Mouse (Mus musculus) testis, adult 2 months (tissue): ENCODE measurements around the gene Vamp1. TPM values are rescaled to one million over a fixed set of nuclear protein-coding genes. Genes with fewer than 3 reads are reported as not detected.
"Not testable (repeated sequence)": the region's sequence is repeated elsewhere in the genome, so short reads cannot be mapped to it uniquely, and the experiment has no call there.

Experiments used
- H3K27ac ChIP-seq: fragments of 200-500 bp; 2 replicates; pipeline ENCODE4 v1.5.1; 2012; ENCODE audit warnings: low read depth, low read length; ENCODE audit not compliant: control insufficient read depth, insufficient read depth
- H3K27me3 ChIP-seq: fragments of 200-500 bp; 2 replicates; pipeline ENCODE4 v1.6.1; 2012; ENCODE audit warnings: mild to moderate bottlenecking, low read length, moderate library complexity; ENCODE audit not compliant: control insufficient read depth, insufficient read depth
- H3K36me3 ChIP-seq: fragments of 200-500 bp; 2 replicates; pipeline ENCODE4 v1.6.1; 2012; ENCODE audit warnings: mild to moderate bottlenecking, low read length; ENCODE audit not compliant: control insufficient read depth, insufficient read depth
- H3K4me1 ChIP-seq: fragments of 200-500 bp; 2 replicates; pipeline ENCODE4 v1.6.1; 2012; ENCODE audit warnings: low read length; ENCODE audit not compliant: control insufficient read depth, insufficient read depth
- H3K4me3 ChIP-seq: fragments of 200-500 bp; 2 replicates; pipeline ENCODE4 v1.5.1; 2012; ENCODE audit warnings: low read depth, mild to moderate bottlenecking, low read length, moderate library complexity, mixed read lengths; ENCODE audit not compliant: control insufficient read depth
- CTCF ChIP-seq: fragments of 200-500 bp; IDR thresholded peaks from 2 replicates; pipeline ENCODE4 v1.5.1; 2012; ENCODE audit warnings: low read depth, mild to moderate bottlenecking, inconsistent platforms, low read length, moderate library complexity; ENCODE audit not compliant: control insufficient read depth, insufficient read depth, insufficient replicate concordance
- POLR2A ChIP-seq: fragments of 200-500 bp; IDR thresholded peaks from 2 replicates; pipeline ENCODE4 v1.6.1; 2012; ENCODE audit warnings: low read depth, mild to moderate bottlenecking, inconsistent platforms, low read length, moderate library complexity; ENCODE audit not compliant: control insufficient read depth
- polyA plus RNA-seq: library from polyadenylated mRNA; depleted of rRNA; stranded (reverse); fragments of >200 nt; gene quantifications from 2 replicates; pipeline ENCODE4 v1.2.3, GENCODE M21; 2012

Vamp1 gene
- polyA plus RNA-seq, 1 experiment: 11.3 TPM

DNA sequence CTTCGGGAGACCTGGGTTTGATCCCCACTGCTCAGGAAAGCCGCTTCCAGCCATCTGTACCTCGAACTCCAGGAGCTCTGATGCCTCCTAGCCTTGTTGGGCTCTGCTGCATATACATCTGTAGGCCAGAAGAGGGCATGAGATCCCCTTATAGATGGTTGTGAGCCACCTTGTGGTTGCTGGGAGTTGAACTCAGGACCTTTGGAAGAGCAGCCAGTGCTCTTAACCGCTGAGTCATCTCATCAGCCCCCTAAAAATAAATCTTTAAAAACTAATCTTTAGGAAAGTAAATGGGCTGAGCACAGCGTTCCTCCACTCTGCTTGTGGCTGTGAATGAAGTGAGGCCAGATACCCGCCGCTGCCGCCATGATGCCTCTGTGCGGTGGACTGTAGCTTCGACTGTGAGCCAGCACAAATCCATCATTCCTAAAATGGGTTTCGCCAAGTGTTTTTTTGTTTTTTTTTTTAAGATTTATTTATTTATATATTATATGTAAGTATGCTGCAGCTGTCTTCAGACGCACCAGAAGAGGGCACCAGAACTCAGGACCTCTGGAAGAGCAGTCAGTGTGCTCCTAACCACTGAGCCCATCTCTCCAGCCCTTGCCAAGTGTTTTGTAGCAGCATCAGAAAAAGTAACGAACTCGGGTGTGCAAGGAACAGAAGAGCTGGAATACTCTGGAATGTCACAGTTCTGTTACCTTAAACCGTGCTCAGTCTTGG is 59.7 kb downstream of the Vamp1 start:
- Histone ChIP-seq H3K4me1 (peaks cover 3% of the 10 kb centered on the region; the same call in 1 of the 2 replicates), H3K4me3 (no peak overlapping the region), H3K27ac (no peak overlapping the region), H3K36me3 (no peaks in the 10 kb centered on the region), H3K27me3 (no peaks in the 10 kb centered on the region)
- no peak; the same call in 1 of the 2 replicates for TF ChIP-seq CTCF
- TF ChIP-seq POLR2A: no peak

DNA sequence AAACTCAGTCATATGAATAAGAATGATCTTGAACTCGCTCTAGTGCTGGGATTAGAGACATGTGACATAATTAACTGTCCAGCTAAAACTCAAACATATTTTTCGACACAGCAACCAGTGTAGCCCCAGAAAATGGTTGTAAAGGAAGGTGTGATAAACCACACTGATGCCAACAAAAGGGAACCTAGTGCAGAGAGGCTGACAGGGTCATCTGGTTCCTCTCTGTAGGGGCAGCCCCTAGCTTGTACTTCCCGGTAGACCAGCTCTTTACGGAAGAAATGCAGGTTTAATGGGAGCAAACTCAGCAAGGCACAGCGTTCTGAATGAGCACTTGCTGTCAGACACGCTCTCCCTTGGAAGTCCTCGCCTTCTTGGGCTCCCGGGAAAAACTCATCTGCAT is 64.4 kb downstream of the Vamp1 start:
- H3K27ac ChIP-seq: no peak overlapping the region
- H3K4me1 ChIP-seq: no peaks in the 10 kb centered on the region; the same call in 1 of the 2 replicates
- no peak overlapping the region; the same call in 1 of the 2 replicates for H3K4me3 ChIP-seq
- no peak for TF ChIP-seq CTCF
- TF ChIP-seq POLR2A: no peak
- peaks cover 4% of the 10 kb centered on the region for H3K36me3 ChIP-seq
- H3K27me3 ChIP-seq: no peaks in the 10 kb centered on the region

DNA sequence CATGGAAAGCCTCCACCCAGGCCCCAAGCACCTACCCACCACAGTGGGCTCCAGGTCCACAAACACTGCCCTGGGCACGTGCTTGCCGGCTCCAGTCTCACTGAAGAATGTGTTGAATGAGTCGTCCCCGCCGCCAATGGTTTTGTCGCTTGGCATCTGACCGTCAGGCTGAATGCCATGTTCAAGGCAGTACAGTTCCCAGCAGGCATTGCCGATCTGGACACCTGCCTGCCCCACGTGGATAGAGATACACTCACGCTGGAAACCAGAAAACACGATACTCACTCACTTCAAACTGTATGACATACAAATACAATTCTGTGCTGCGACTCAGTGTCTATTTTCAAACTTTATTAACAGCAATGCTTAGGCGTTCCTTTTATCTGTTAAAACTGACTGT is 67.4 kb downstream of the Vamp1 start:
- H3K4me1 ChIP-seq, H3K27me3 ChIP-seq, H3K27ac ChIP-seq, H3K36me3 ChIP-seq: not testable (repeated sequence)
- H3K4me3 ChIP-seq: 0 out of 2 replicates have a peak overlapping the region, but pooled peaks have one; percentile 4

DNA sequence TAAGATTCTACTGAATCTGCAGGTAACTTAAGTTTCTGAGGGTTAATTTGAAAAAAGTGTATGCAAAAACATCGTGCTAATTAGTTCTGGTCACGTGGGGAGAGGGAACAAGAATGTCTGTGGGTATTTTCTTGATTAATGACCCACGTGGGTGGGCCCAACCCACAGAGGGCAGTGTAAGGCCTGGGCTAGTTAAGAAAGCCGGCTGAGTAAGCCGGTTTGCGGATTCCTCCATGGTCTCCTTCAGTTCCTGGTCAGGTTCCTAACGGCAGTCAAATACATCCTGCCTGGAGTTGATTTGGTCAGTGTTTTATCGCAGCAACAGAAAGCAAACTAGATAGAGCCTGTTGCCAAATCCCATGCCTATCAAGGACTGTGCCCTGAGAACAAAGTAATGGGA is 68.9 kb downstream of the Vamp1 start:
- no peaks in the 10 kb centered on the region; the same call in none of the 2 replicates for H3K4me1 ChIP-seq
- peaks cover 7% of the 10 kb centered on the region for H3K36me3 ChIP-seq
- H3K27me3 ChIP-seq: no peaks in the 10 kb centered on the region
- H3K4me3 ChIP-seq: peak overlapping the region; percentile 49
- TF ChIP-seq POLR2A (no peak), CTCF (no peak)
- no peak overlapping the region for H3K27ac ChIP-seq

DNA sequence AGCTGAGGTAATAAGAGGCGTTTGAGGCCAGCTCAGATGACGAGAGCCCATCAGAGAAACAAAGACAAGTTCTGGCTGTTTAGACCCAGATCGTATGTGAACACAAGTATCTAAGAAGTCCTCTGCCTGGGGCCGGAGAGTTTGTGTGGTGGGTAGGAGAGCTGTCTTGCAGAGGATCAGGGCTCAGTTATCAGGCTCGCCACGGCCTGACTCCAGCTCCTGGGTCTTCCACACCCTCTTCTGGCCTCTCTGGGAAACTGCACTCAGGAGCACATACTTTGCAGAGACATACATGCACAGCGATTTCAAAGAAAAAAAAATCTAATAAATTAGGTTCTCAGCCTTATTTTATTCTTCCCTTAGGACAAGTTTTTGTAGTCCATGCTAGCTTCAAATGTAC is 69.4 kb downstream of the Vamp1 start:
- peak overlapping the region; percentile 49 for H3K4me3 ChIP-seq
- no peaks in the 10 kb centered on the region for H3K27me3 ChIP-seq
- no peaks in the 10 kb centered on the region; the same call in none of the 2 replicates for H3K4me1 ChIP-seq
- H3K36me3 ChIP-seq: peaks cover 7% of the 10 kb centered on the region
- no peak for TF ChIP-seq CTCF
- TF ChIP-seq POLR2A: no peak
- no peak overlapping the region for H3K27ac ChIP-seq

DNA sequence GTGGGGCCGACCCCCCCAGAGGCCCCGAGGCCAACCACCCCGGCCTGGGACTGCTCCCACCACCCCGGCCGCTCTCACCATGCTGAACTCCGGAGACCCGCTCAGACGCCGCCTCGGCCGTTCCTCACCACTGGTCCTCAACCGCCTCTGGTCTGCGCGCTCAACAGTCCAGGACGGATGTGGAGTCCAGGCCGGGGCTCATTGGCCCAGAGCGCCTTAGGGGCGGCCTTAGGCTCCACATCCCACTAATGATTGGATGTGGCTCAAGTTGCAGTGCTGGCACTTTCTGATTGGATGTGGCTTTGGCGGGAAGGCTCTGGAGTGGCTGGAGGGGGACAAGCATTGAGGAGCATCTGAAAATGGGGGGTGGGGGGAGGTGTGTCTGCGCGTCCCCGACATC is 70.5 kb downstream of the Vamp1 start, which contains the start of gene Tuba3a:
Gene Tuba3a, minus strand, starts transcription at position 153 of the 400 bp plus-strand sequence.
- Histone ChIP-seq H3K4me1 (no peaks in the 10 kb centered on the region; the same call in none of the 2 replicates), H3K27me3 (no peaks in the 10 kb centered on the region), H3K27ac (peak within 1 kb of the TSS; percentile 95), H3K4me3 (peak within 1 kb of the TSS; percentile 97), H3K36me3 (peaks cover 5% of the 10 kb centered on the region)
- TF ChIP-seq CTCF (no peak), POLR2A (peak; percentile 93)

DNA sequence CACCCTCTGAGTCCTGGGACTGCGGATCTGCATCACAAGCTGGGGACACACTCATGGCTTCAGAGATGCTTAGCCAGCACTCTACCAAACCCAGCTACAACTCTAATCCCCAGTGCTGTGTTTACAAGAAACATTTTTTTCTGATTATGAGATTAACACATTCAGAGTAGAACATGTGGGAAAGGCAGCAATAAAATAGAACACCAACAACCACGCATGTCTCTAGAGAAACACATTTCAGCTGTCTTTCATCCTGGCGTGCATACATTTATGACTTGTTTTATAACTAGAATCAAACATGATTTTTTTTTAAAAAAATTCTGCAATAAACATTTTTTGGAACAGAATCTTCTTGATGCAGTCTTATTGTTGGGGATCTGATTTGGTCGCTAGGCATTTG is 71.6 kb downstream of the Vamp1 start:
- peaks cover 5% of the 10 kb centered on the region for H3K36me3 ChIP-seq
- no peak overlapping the region for H3K27ac ChIP-seq
- H3K4me3 ChIP-seq: peak overlapping the region; percentile 97; the same call in 1 of the 2 replicates
- TF ChIP-seq CTCF (no peak), POLR2A (no peak)
- no peaks in the 10 kb centered on the region; the same call in none of the 2 replicates for H3K4me1 ChIP-seq
- H3K27me3 ChIP-seq: no peaks in the 10 kb centered on the region
